Mouse (Mus musculus) MEL (cell line): ENCODE results near the gene Stat4. TPM values are rescaled to one million over a fixed set of nuclear protein-coding genes. Genes with fewer than 3 reads are reported as not detected.

Source experiments
- DNase-seq: peaks from one replicate; pipeline ENCODE4 v3.0.0; 2011; ENCODE audit warnings: low read depth, low spot score
- H3K27ac ChIP-seq: 2 replicates; pipeline ENCODE4 v1.5.1; 2012; ENCODE audit warnings: low read depth, mild to moderate bottlenecking, control low read depth, low read length, moderate library complexity; ENCODE audit not compliant: control insufficient read depth
- H3K27me3 ChIP-seq, 2 experiments: fragments of 150-350 bp in 1 of 2; sonication (generic) in 1 of 2; 2 replicates each; pipeline ENCODE4 v1.6.1; 2012; ENCODE audit warnings: low read length in 2 of 2, mild to moderate bottlenecking in 2 of 2, improper control_type of control experiment in 1 of 2, moderate library complexity in 1 of 2; ENCODE audit not compliant: insufficient read depth in 2 of 2, control insufficient read depth in 1 of 2
- H3K36me3 ChIP-seq, 2 experiments: 2 replicates each; pipeline ENCODE4 v1.6.1; 2012 to 2014; ENCODE audit warnings: low read length in 2 of 2, improper control_type of control experiment in 1 of 2, inconsistent platforms in 1 of 2, mild to moderate bottlenecking in 1 of 2; ENCODE audit not compliant: insufficient read depth in 2 of 2, control insufficient read depth in 1 of 2
- H3K4me1 ChIP-seq, 2 experiments: fragments of 150-350 bp in 1 of 2; sonication (generic) in 1 of 2; 2 replicates each; pipeline ENCODE4 v1.6.1; 2012; ENCODE audit warnings: low read length in 2 of 2, improper control_type of control experiment in 1 of 2, mild to moderate bottlenecking in 1 of 2; ENCODE audit not compliant: insufficient read depth in 2 of 2, control insufficient read depth in 1 of 2
- H3K4me3 ChIP-seq, 2 experiments: fragments of 150-350 bp in 1 of 2; sonication (generic) in 1 of 2; 2 replicates each; pipeline ENCODE4 v1.5.1; 2012; ENCODE audit warnings: low read depth in 2 of 2, low read length in 2 of 2, mild to moderate bottlenecking in 2 of 2, moderate library complexity in 2 of 2, control low read depth in 1 of 2, improper control_type of control experiment in 1 of 2; ENCODE audit not compliant: control insufficient read depth in 1 of 2, insufficient read depth in 1 of 2
- H3K79me2 ChIP-seq: 2 replicates; pipeline ENCODE4 v1.6.1; 2012; ENCODE audit warnings: mild to moderate bottlenecking, low read length, moderate library complexity; ENCODE audit not compliant: control insufficient read depth, poor library complexity, insufficient read depth
- H3K9ac ChIP-seq: 2 replicates; pipeline ENCODE4 v1.6.1; 2012; ENCODE audit warnings: low read depth, mild to moderate bottlenecking, control low read depth, low read length, moderate library complexity; ENCODE audit not compliant: control insufficient read depth, poor library complexity, severe bottlenecking
- H3K9me3 ChIP-seq: fragments of 150-350 bp; sonication (generic); replicated peaks from 2 replicates; pipeline ENCODE4 v1.6.1; 2012; ENCODE audit warnings: mild to moderate bottlenecking, low read length, improper control_type of control experiment, moderate library complexity; ENCODE audit not compliant: insufficient read depth
- CHD1 ChIP-seq: IDR thresholded peaks from 2 replicates; pipeline ENCODE4 v1.6.1; 2012; ENCODE audit warnings: low read depth, mild to moderate bottlenecking, inconsistent platforms, low read length, improper control_type of control experiment
- CHD2 ChIP-seq: IDR thresholded peaks from 2 replicates; pipeline ENCODE4 v1.6.1; 2011; ENCODE audit warnings: low read length, improper control_type of control experiment
- E2F4 ChIP-seq: IDR thresholded peaks from 2 replicates; pipeline ENCODE4 v1.6.1; 2011; ENCODE audit warnings: low read depth, low read length, improper control_type of control experiment, borderline replicate concordance
- ELF1 ChIP-seq: IDR thresholded peaks from 2 replicates; pipeline ENCODE4 v1.6.1; 2014; ENCODE audit warnings: low read depth, mild to moderate bottlenecking, inconsistent platforms, low read length, improper control_type of control experiment, moderate library complexity
- EP300 ChIP-seq, 2 experiments: IDR thresholded peaks; 2 replicates each; pipeline ENCODE4 v1.6.1; 2011; ENCODE audit warnings: improper control_type of control experiment in 2 of 2, low read length in 2 of 2, low read depth in 1 of 2, mild to moderate bottlenecking in 1 of 2
- ETS1 ChIP-seq: IDR thresholded peaks from 2 replicates; pipeline ENCODE4 v1.6.1; 2012; ENCODE audit warnings: low read depth, mild to moderate bottlenecking, inconsistent platforms, low read length, improper control_type of control experiment, moderate library complexity
- JUND ChIP-seq: IDR thresholded peaks from 2 replicates; pipeline ENCODE4 v1.6.1; 2011; ENCODE audit warnings: low read depth, mild to moderate bottlenecking, improper control_type of control experiment, low read length
- KAT2A ChIP-seq: conservative IDR thresholded peaks from 2 replicates; pipeline ENCODE4 v1.6.1; 2012; ENCODE audit warnings: low read depth, low read length, improper control_type of control experiment, inconsistent platforms
- MAX ChIP-seq: IDR thresholded peaks from 2 replicates; pipeline ENCODE4 v1.6.1; 2011; ENCODE audit warnings: low read length, improper control_type of control experiment
- MAZ ChIP-seq: IDR thresholded peaks from 2 replicates; pipeline ENCODE4 v1.6.1; 2012; ENCODE audit warnings: low read depth, mild to moderate bottlenecking, inconsistent platforms, low read length, improper control_type of control experiment
- MEF2A ChIP-seq: IDR thresholded peaks from 2 replicates; pipeline ENCODE4 v1.6.1; 2014; ENCODE audit warnings: low read depth, mild to moderate bottlenecking, inconsistent platforms, low read length, improper control_type of control experiment; ENCODE audit not compliant: poor library complexity, insufficient replicate concordance, severe bottlenecking; ENCODE audit errors: extremely low read depth
- MXI1 ChIP-seq: IDR thresholded peaks from 2 replicates; pipeline ENCODE4 v1.6.1; 2011; ENCODE audit warnings: mild to moderate bottlenecking, low read depth, low read length, improper control_type of control experiment
- MYC ChIP-seq: IDR thresholded peaks from 2 replicates; pipeline ENCODE4 v1.6.1; 2011; ENCODE audit warnings: low read depth, mild to moderate bottlenecking, low read length, improper control_type of control experiment, moderate library complexity
- NRF1 ChIP-seq: IDR thresholded peaks from 2 replicates; pipeline ENCODE4 v1.6.1; 2014; ENCODE audit warnings: low read depth, mild to moderate bottlenecking, inconsistent platforms, low read length, improper control_type of control experiment, moderate library complexity; ENCODE audit not compliant: poor library complexity, insufficient read depth, severe bottlenecking
- POLR2A ChIP-seq, 2 experiments: IDR thresholded peaks; 2 replicates each; pipeline ENCODE4 v1.6.1; 2011 to 2012; ENCODE audit warnings: low read length in 2 of 2, mild to moderate bottlenecking in 2 of 2, control low read depth in 1 of 2, improper control_type of control experiment in 1 of 2, low read depth in 1 of 2, moderate library complexity in 1 of 2; ENCODE audit not compliant: control insufficient read depth in 1 of 2, insufficient read depth in 1 of 2, poor library complexity in 1 of 2
- POLR2AphosphoS2 ChIP-seq: IDR thresholded peaks from 2 replicates; pipeline ENCODE4 v1.6.1; 2011; ENCODE audit warnings: low read length, improper control_type of control experiment
- RAD21 ChIP-seq: IDR thresholded peaks from 2 replicates; pipeline ENCODE4 v1.6.1; 2011; ENCODE audit warnings: mild to moderate bottlenecking, low read depth, low read length, improper control_type of control experiment
- SMC3 ChIP-seq: IDR thresholded peaks from 2 replicates; pipeline ENCODE4 v1.6.1; 2011; ENCODE audit warnings: low read depth, low read length, improper control_type of control experiment
- ZC3H11A ChIP-seq: IDR thresholded peaks from 2 replicates; pipeline ENCODE4 v1.6.1; 2012; ENCODE audit warnings: low read depth, mild to moderate bottlenecking, inconsistent platforms, low read length, improper control_type of control experiment
- ZKSCAN1 ChIP-seq: IDR thresholded peaks from 2 replicates; pipeline ENCODE4 v1.6.1; 2012; ENCODE audit warnings: low read depth, mild to moderate bottlenecking, inconsistent platforms, low read length, improper control_type of control experiment, moderate library complexity
- ZNF384 ChIP-seq: IDR thresholded peaks from 2 replicates; pipeline ENCODE4 v1.6.1; 2012; ENCODE audit warnings: low read depth, mild to moderate bottlenecking, inconsistent platforms, low read length, improper control_type of control experiment
- polyA plus RNA-seq, 2 experiments: library from polyadenylated mRNA; stranded (reverse) in 1 of 2; unstranded in 1 of 2; fragments of >175 nt in 1 of 2; fragments of >200 nt in 1 of 2; gene quantifications; 2 replicates each; pipeline versions ENCODE4 v1.2.1 to v1.2.4; 2012; ENCODE audit warnings: low replicate concordance in 2 of 2, low read depth in 1 of 2; ENCODE audit not compliant: insufficient read length in 2 of 2, insufficient read depth in 1 of 2, missing spikeins in 1 of 2
- total RNA-seq: library from RNA; depleted of rRNA; stranded (reverse); fragments of 300-350 nt; gene quantifications from 2 replicates; pipeline ENCODE4 v1.2.3, GENCODE M21; 2012

Stat4 gene
- total and polyA plus RNA-seq, 3 experiments = not detected

GRCm38 (mm10) chr1:52107206-52107605, 120.3 kb downstream of the Stat4 start:
- no peak overlapping the region for H3K9ac ChIP-seq
- TF ChIP-seq KAT2A (no peak), CHD2 (no peak), POLR2A (IDR thresholded peaks at IDR 0.05; ENCODE audit: control insufficient read depth in 1 of 2, insufficient read depth in 1 of 2, low read depth in 1 of 2, low read length in 2 of 2, poor library complexity in 1 of 2) (no peak), NRF1 (no peak), E2F4 (no peak), ZC3H11A (no peak), ELF1 (no peak), MEF2A (no peak), ZNF384 (no peak), SMC3 (no peak), MYC (no peak), ZKSCAN1 (no peak), POLR2AphosphoS2 (no peak), MAZ (no peak), MAX (no peak), CHD1 (no peak), EP300 (IDR thresholded peaks at IDR 0.05; ENCODE audit: low read depth in 1 of 2, low read length in 2 of 2) (no peak), RAD21 (no peak), MXI1 (no peak)
- peaks cover 0 to 6% of the 10 kb centered on the region in 2 experiments; a peak in 2 of 4 replicates for H3K36me3 ChIP-seq
- no peak overlapping the region for H3K4me3 ChIP-seq
- no peak for DNase-seq
- H3K9me3 ChIP-seq = no peaks in the 10 kb centered on the region
- no peak overlapping the region for H3K27ac ChIP-seq
- H3K79me2 ChIP-seq = no peaks in the 10 kb centered on the region
- H3K27me3 ChIP-seq = peaks cover 0 to 2% of the 10 kb centered on the region in 2 experiments; a peak in 2 of 4 replicates
- peaks cover 1 to 4% of the 10 kb centered on the region in 2 experiments; a peak in 3 of 4 replicates for H3K4me1 ChIP-seq

DNA sequence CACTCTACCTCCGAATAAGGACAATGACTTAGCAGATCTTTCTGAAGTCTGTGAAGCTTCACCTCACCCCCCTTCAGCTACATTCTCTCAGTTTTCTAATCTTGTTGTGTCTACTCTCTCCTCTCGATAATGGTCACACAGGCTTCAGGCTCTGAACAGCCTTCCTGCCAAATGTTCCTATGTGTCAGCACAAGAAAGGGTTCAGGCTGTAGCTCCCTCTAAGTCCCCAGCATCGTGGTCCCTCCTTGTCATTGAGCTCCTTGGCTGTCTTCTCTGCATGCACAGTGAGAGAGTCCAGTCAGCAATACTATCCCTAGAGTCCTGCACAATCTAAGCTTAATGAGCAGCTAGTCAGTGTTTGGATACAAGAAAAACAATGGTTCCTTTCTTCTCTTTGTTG, 124.3 kb downstream of the Stat4 start:
- peaks cover 5 to 14% of the 10 kb centered on the region in 2 experiments; a peak in 3 of 4 replicates for H3K4me1 ChIP-seq
- no peaks in the 10 kb centered on the region for H3K9me3 ChIP-seq
- no peaks in the 10 kb centered on the region for H3K27me3 ChIP-seq
- TF ChIP-seq POLR2AphosphoS2 (no peak), MEF2A (no peak), SMC3 (no peak), ETS1 (no peak), POLR2A (IDR thresholded peaks at IDR 0.05; ENCODE audit: control insufficient read depth in 1 of 2, insufficient read depth in 1 of 2, low read depth in 1 of 2, low read length in 2 of 2, poor library complexity in 1 of 2) (no peak), JUND (no peak)
- TF ChIP-seq, all 39 proteins: peak for 0
- Histone ChIP-seq H3K79me2 (peaks cover 2% of the 10 kb centered on the region; the same call in 1 of the 2 replicates), H3K9ac (no peak overlapping the region), H3K36me3 (peaks cover 0 to 16% of the 10 kb centered on the region in 2 experiments; a peak in 2 of 4 replicates), H3K4me3 (no peak overlapping the region), H3K27ac (no peak overlapping the region)
- peak; percentile 13 for DNase-seq
